Mouse (Mus musculus) MEL-GATA-1-ER (cell line): ENCODE data around the gene Znfx1.

ENCODE experiments used
- DNase-seq: peaks from one replicate; pipeline ENCODE4 v3.0.0-alpha.2; 2012; ENCODE audit warnings: low read depth; ENCODE audit errors: extremely low read depth

Znfx1 gene

GRCm38 (mm10) chr2:167071641-167072601 is 9.1 kb upstream of the Znfx1 start:
- DNase-seq, result peak; percentile 97

GRCm38 (mm10) chr2:167071266-167071640 is 8.4 kb upstream of the Znfx1 start:
- DNase-seq, result no peak

GRCm38 (mm10) chr2:167070341-167070740 is 7.5 kb upstream of the Znfx1 start:
- DNase-seq, result no peak

- DNase-seq, result peak; percentile 62
Observed at GRCm38 (mm10) chr2:167067575-167067974, 4.8 kb upstream of the Znfx1 start.

- DNase-seq, result peak; percentile 68
Observed at GRCm38 (mm10) chr2:167066528-167067516, 4.0 kb upstream of the Znfx1 start.

GRCm38 (mm10) chr2:167066031-167066430 is 3.2 kb upstream of the Znfx1 start:
- DNase-seq, result no peak

- DNase-seq, result no peak
Observed at GRCm38 (mm10) chr2:167064601-167065295, 1.9 kb upstream of the Znfx1 start.

- no peak for DNase-seq
Observed at GRCm38 (mm10) chr2:167063906-167064496, 1.2 kb upstream of the Znfx1 start.

- no peak for DNase-seq
Observed at GRCm38 (mm10) chr2:167062497-167062911, 311 bp downstream of the Znfx1 start.

- no peak for DNase-seq
Observed at GRCm38 (mm10) chr2:167061381-167062034, 1.3 kb downstream of the Znfx1 start.

GRCm38 (mm10) chr2:167060761-167061160 is 2.1 kb downstream of the Znfx1 start:
- DNase-seq, result no peak

- no peak for DNase-seq
Observed at GRCm38 (mm10) chr2:167060360-167060759, 2.5 kb downstream of the Znfx1 start.

GRCm38 (mm10) chr2:167059960-167060359 is 2.9 kb downstream of the Znfx1 start:
- DNase-seq, result no peak

- no peak for DNase-seq
Observed at GRCm38 (mm10) chr2:167059536-167059935, 3.3 kb downstream of the Znfx1 start.

- no peak for DNase-seq
Observed at GRCm38 (mm10) chr2:167058814-167059387, 3.9 kb downstream of the Znfx1 start.

GRCm38 (mm10) chr2:167058201-167058600 is 4.6 kb downstream of the Znfx1 start:
- no peak for DNase-seq

- no peak for DNase-seq
Observed at GRCm38 (mm10) chr2:167056942-167057323, 5.9 kb downstream of the Znfx1 start.

- DNase-seq, result no peak
Observed at GRCm38 (mm10) chr2:167056210-167056941, 6.4 kb downstream of the Znfx1 start.

GRCm38 (mm10) chr2:167055386-167055785 is 7.4 kb downstream of the Znfx1 start:
- no peak for DNase-seq
